Mouse (Mus musculus): Measurements from ENCODE around the gene A530032D15Rik. TPM values are rescaled to one million over a fixed set of nuclear protein-coding genes. Genes with fewer than 3 reads are reported as not detected.
"Not testable (repeated sequence)": the region's sequence is repeated elsewhere in the genome, so short reads cannot be mapped to it uniquely, and the experiment has no call there.

Gene A530032D15Rik
- polyA plus RNA-seq, 1 experiment: not detected

DNA sequence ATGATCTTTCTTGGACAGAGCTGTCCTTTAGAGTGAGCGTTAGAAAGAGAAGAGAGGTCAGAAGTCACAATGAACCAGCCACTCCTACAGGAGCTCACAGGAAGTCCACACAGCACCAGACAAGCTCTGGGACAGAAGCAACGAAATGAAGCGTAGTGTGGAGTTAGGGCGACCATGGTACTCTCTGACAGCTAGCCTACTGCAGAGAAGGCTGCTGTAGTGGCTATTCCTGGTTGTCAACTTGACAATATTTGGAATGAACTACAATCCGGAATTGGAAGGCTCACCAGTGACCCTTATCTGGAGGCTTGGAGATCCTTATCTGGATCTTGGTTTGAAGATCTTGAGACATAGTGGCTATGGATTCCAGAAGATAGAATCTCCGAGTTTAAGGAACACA, 3.6 kb downstream of the A530032D15Rik start:
- H3K4me1 ChIP-seq (ENCODE audit: control insufficient read depth, insufficient read depth, low read length); H3K27me3 ChIP-seq (replicated peaks; ENCODE audit: control insufficient read depth, insufficient read depth, low read length); H3K4me3 ChIP-seq (ENCODE audit: insufficient read depth, low read depth, low read length); H3K36me3 ChIP-seq (ENCODE audit: control insufficient read depth, insufficient read depth, low read length); H3K27ac ChIP-seq (ENCODE audit: insufficient read depth, low read depth, low read length); DNase-seq: not testable (repeated sequence)
- WGBS: 72% methylated on average over 5 of the region's 6 CpGs

DNA sequence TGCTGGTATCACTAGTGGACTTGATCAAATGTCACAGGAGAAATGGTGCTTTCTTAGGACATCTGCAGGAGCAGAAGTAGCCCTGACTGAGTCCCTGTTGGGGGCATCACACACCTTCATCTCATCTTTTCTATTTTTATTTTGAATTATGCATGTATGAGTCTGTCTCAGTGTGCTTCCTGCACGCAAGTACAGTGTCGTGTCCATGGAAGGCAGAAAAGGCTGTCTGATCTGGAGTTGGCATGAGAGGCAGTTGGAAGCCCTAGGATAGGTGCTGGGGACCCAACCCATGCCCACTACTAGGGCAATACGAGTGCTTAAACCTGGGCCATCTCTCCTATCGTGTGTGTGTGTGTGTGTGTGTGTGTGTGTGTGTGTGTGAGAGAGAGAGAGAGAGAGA, 4.3 kb downstream of the A530032D15Rik start:
- not testable (repeated sequence) for H3K4me3 ChIP-seq (ENCODE audit: insufficient read depth, low read depth, low read length); H3K36me3 ChIP-seq (ENCODE audit: control insufficient read depth, insufficient read depth, low read length); H3K4me1 ChIP-seq (ENCODE audit: control insufficient read depth, insufficient read depth, low read length); H3K27me3 ChIP-seq (replicated peaks; ENCODE audit: control insufficient read depth, insufficient read depth, low read length); H3K27ac ChIP-seq (ENCODE audit: insufficient read depth, low read depth, low read length)
- whole genome bisulfite sequencing: 78% methylated on average over 4 of the region's 4 CpGs
- peak; percentile 20 for DNase-seq

DNA sequence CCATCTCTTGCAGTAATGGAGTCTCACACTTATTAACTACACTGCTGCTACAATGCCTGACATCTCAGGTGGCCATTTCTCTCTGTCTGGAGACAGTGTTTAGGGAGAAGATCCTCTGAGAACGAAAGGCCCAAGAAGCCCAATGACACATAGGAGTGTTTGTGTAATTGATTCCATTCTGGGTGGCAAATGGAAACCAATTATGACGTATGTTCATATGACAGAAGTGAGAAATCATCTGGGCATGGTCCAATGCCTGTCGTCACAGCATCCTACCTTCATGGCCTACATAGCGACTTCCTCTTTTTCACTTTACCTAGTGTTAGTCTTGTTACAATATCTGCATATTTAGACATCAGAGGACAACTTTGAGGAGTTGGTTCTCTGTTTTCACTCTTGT, 7.9 kb downstream of the A530032D15Rik start:
- not testable (repeated sequence) for H3K27ac ChIP-seq (ENCODE audit: insufficient read depth, low read depth, low read length); H3K4me1 ChIP-seq (ENCODE audit: control insufficient read depth, insufficient read depth, low read length); H3K4me3 ChIP-seq (ENCODE audit: insufficient read depth, low read depth, low read length); H3K36me3 ChIP-seq (ENCODE audit: control insufficient read depth, insufficient read depth, low read length); H3K27me3 ChIP-seq (replicated peaks; ENCODE audit: control insufficient read depth, insufficient read depth, low read length); DNase-seq
- 82% methylated on average over 4 of the region's 4 CpGs for WGBS

DNA sequence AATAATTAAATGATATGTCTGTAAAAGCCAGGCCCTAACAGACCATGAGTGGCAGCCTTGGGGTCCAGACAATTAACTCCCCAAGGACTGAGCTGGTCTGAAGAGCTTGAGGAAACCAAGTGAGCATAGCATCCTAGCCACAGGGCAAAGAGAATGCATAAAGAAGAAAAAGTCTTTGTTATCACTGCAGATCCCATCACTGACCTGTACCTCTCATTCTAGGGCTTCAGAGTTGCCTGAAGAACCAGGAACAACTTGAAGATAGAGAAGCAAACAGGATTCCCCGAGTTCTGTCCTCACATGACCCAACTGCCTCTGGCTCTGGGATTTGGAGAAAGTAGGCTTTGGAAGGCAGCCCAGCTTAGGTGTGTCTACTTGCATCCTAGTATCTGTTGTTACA, 9.8 kb downstream of the A530032D15Rik start, which contains the start of gene Gm10553:
TSS of gene Gm10553 (plus strand) at position 301 of the 400 bp plus-strand sequence.
- H3K4me3 ChIP-seq (ENCODE audit: insufficient read depth, low read depth, low read length); DNase-seq; H3K27me3 ChIP-seq (replicated peaks; ENCODE audit: control insufficient read depth, insufficient read depth, low read length); H3K27ac ChIP-seq (ENCODE audit: insufficient read depth, low read depth, low read length); H3K4me1 ChIP-seq (ENCODE audit: control insufficient read depth, insufficient read depth, low read length); H3K36me3 ChIP-seq (ENCODE audit: control insufficient read depth, insufficient read depth, low read length): not testable (repeated sequence)
- WGBS: 54% methylated on average over 1 of the region's 1 CpGs

DNA sequence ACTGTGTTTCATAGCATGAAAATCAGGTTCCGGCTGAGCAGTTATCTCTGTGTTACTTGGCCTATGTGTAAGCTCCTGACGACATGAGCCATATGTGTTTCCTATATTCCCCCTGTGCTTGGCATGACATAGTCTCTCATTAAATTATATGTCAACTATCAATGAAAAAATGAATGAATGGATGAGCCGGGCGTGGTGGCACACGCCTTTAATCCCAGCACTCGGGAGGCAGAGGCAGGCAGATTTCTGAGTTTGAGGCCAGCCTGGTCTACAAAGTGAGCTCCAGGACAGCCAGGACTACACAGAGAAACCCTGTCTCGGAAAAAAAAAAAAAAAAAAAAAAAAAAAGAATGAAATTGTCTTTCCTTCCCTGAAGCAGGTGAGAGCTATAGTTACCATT, 10.6 kb downstream of the A530032D15Rik start:
- H3K27me3 ChIP-seq (replicated peaks; ENCODE audit: control insufficient read depth, insufficient read depth, low read length); DNase-seq; H3K4me1 ChIP-seq (ENCODE audit: control insufficient read depth, insufficient read depth, low read length); H3K36me3 ChIP-seq (ENCODE audit: control insufficient read depth, insufficient read depth, low read length); H3K4me3 ChIP-seq (ENCODE audit: insufficient read depth, low read depth, low read length); H3K27ac ChIP-seq (ENCODE audit: insufficient read depth, low read depth, low read length): not testable (repeated sequence)
- WGBS: 73% methylated on average over 6 of the region's 7 CpGs

DNA sequence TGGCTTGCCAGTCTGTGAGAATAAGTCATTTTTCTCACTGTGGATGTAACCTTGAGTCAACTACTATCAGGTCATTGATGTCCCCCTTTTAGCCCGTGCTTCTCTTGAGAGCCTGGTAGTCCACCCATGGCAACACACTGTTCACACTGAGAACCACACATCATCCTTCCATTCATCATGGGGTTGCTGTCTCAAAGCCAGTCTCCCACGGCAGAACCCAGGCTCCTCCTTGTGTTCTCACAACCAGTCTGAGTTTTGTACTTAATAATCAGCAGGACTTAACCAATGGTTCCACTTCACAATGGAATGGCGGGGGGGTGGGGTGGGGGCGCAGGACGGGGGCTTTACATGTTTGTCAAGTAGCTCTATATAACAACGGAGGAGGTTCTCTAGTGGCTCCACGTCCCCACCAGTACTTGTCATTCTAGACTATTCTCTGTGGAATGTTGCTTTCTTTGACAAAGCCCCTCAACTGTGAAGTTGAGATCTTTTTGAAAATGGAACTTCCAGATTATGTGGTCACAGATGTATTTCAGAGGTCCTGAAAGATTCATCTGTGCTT, 16.6 kb downstream of the A530032D15Rik start:
- DNase-seq; H3K4me1 ChIP-seq (ENCODE audit: control insufficient read depth, insufficient read depth, low read length); H3K27me3 ChIP-seq (replicated peaks; ENCODE audit: control insufficient read depth, insufficient read depth, low read length); H3K27ac ChIP-seq (ENCODE audit: insufficient read depth, low read depth, low read length); H3K4me3 ChIP-seq (ENCODE audit: insufficient read depth, low read depth, low read length); H3K36me3 ChIP-seq (ENCODE audit: control insufficient read depth, insufficient read depth, low read length): not testable (repeated sequence)
- WGBS: 79% methylated on average over 6 of the region's 7 CpGs

DNA sequence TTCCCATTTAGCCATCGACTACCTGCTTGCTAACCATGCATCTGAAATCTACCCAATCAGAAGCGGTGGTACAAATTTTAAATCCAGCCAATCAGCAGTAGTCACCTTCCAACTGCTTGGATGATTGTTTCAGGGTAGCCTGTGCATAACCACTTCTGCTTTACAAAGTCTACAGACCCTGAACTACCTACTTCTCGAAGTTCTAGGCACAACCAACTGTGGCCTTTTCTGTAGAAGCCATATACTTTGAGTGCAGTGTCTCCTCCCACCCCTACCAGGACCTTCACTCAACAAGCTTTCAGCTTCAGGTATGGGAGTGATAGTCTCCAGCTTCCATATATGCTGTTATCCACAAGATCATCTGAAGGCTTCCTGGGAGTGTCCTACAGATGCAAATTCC, 17.5 kb downstream of the A530032D15Rik start:
- not testable (repeated sequence) for H3K4me1 ChIP-seq (ENCODE audit: control insufficient read depth, insufficient read depth, low read length); H3K36me3 ChIP-seq (ENCODE audit: control insufficient read depth, insufficient read depth, low read length); DNase-seq; H3K4me3 ChIP-seq (ENCODE audit: insufficient read depth, low read depth, low read length); H3K27me3 ChIP-seq (replicated peaks; ENCODE audit: control insufficient read depth, insufficient read depth, low read length); H3K27ac ChIP-seq (ENCODE audit: insufficient read depth, low read depth, low read length)
- 35% methylated on average over 1 of the region's 3 CpGs for WGBS

DNA sequence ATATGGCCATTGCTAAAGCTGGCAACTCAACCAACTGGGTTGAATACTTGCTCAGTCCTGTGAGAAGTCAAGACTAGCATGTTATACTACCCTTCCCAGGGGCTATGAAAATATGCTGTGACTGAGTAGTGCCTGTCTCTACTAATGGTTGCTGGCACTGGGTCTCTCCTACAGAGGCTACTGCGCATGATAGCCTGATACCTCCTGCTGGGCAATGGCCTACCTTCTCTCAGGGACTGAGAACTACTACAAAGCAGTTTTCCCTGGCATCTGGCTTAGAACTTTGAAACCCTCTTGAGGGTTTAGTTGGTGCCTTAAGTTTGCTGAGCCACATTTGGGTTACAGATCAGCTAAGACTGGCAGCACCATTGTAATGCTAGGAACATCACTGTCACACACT, 23.4 kb downstream of the A530032D15Rik start:
- not testable (repeated sequence) for H3K27ac ChIP-seq (ENCODE audit: insufficient read depth, low read depth, low read length); H3K4me3 ChIP-seq (ENCODE audit: insufficient read depth, low read depth, low read length); H3K4me1 ChIP-seq (ENCODE audit: control insufficient read depth, insufficient read depth, low read length); H3K36me3 ChIP-seq (ENCODE audit: control insufficient read depth, insufficient read depth, low read length); DNase-seq; H3K27me3 ChIP-seq (replicated peaks; ENCODE audit: control insufficient read depth, insufficient read depth, low read length)
- WGBS: 66% methylated on average over 1 of the region's 1 CpGs

DNA sequence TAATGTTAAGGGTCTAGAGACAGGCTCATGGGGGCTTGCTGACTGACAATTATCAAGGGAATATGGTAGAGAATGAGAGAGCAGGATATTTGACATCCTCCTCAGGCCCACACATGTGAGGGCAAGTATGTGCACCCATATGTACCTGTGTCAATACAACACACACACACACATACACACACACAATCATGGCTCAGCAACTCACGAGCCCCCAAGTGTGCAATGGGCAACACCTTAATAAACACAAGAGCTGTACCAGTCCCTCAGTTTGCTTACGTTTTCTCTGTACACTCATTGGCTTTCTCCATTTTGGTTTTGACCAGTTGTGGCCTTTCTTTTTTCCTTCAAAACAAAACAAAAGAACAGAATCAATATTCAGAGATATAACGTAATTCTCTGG, 24.9 kb downstream of the A530032D15Rik start:
- 60% methylated on average over 3 of the region's 3 CpGs for WGBS
- H3K36me3 ChIP-seq (ENCODE audit: control insufficient read depth, insufficient read depth, low read length); H3K4me1 ChIP-seq (ENCODE audit: control insufficient read depth, insufficient read depth, low read length); H3K4me3 ChIP-seq (ENCODE audit: insufficient read depth, low read depth, low read length); H3K27me3 ChIP-seq (replicated peaks; ENCODE audit: control insufficient read depth, insufficient read depth, low read length); H3K27ac ChIP-seq (ENCODE audit: insufficient read depth, low read depth, low read length); DNase-seq: not testable (repeated sequence)

DNA sequence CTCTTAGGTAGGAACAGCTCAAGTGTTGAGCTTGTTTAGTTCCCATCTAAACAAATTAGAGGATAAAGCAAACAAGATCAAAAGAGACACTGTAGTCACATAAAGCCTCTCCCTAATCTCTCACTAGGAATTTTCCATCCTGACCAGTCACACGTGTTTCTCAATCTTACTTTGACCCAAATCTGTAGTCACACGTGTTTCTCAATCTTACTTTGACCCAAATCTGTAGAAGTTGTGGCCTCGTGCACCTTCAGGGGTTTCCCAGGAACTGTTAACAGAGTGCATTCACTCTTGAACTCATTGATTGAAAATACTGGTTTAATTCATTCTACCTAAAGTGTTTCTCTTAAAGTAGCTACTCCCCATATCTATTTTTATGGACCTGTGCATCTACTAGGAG, 36.6 kb downstream of the A530032D15Rik start:
- DNase-seq; H3K4me1 ChIP-seq (ENCODE audit: control insufficient read depth, insufficient read depth, low read length); H3K27me3 ChIP-seq (replicated peaks; ENCODE audit: control insufficient read depth, insufficient read depth, low read length); H3K27ac ChIP-seq (ENCODE audit: insufficient read depth, low read depth, low read length); H3K4me3 ChIP-seq (ENCODE audit: insufficient read depth, low read depth, low read length); H3K36me3 ChIP-seq (ENCODE audit: control insufficient read depth, insufficient read depth, low read length): not testable (repeated sequence)
- 64% methylated on average over 3 of the region's 3 CpGs for WGBS

DNA sequence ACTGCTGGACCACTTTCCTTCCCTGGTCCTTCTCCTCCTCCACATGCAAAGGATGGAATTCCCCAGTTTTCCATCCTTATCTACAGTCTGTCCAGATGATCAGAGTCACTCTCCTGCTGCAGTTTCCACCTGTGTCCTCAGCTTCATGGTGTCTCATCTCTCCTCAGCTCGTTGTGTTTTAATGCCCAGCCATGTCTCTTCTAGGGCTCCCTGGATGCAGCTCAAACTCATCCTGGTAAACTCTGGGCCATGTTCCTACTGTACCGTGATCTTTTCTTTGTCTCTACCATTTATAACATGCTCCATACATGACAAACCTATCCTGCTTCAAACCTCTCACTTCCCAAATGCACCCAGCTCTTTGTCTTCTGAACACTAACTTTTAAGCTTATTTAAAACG, 38.0 kb downstream of the A530032D15Rik start:
- not testable (repeated sequence) for H3K4me3 ChIP-seq (ENCODE audit: insufficient read depth, low read depth, low read length); DNase-seq; H3K27me3 ChIP-seq (replicated peaks; ENCODE audit: control insufficient read depth, insufficient read depth, low read length); H3K36me3 ChIP-seq (ENCODE audit: control insufficient read depth, insufficient read depth, low read length); H3K4me1 ChIP-seq (ENCODE audit: control insufficient read depth, insufficient read depth, low read length); H3K27ac ChIP-seq (ENCODE audit: insufficient read depth, low read depth, low read length)
- WGBS: 64% methylated on average over 3 of the region's 3 CpGs

DNA sequence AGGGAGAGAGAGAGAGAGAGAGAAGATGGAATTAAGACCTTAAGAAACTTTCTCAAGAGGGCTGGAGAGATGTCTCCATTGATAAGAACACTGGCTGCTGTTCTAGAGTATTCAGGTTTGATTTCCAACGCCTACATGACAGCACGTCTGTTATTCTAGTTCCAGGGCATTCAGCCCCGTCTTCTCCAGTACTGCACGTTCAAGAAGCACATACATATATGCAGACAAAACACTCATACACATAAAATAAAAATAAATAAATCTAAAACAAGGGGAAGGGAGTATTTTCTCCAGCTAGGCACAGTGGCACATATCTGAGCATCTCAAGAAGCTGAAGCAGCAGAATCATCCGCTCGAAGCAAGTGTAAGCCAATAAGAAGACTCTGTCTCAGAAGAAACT, 73.9 kb downstream of the A530032D15Rik start:
- not testable (repeated sequence) for H3K27me3 ChIP-seq (replicated peaks; ENCODE audit: control insufficient read depth, insufficient read depth, low read length); DNase-seq; H3K36me3 ChIP-seq (ENCODE audit: control insufficient read depth, insufficient read depth, low read length); H3K4me3 ChIP-seq (ENCODE audit: insufficient read depth, low read depth, low read length); H3K4me1 ChIP-seq (ENCODE audit: control insufficient read depth, insufficient read depth, low read length); H3K27ac ChIP-seq (ENCODE audit: insufficient read depth, low read depth, low read length)
- WGBS: 83% methylated on average over 6 of the region's 6 CpGs
